Mouse (Mus musculus): Measurements from ENCODE around the gene Ttc24. TPM values are rescaled to one million over a fixed set of nuclear protein-coding genes. Genes with fewer than 3 reads are reported as not detected.

Gene Ttc24
- total RNA-seq, 1 experiment: not detected

- no peak for TF ChIP-seq HCFC1 (IDR thresholded peaks at IDR 0.05; ENCODE audit: borderline replicate concordance, insufficient read depth, low read length)
- no peak for TF ChIP-seq ZNF384 (IDR thresholded peaks at IDR 0.05; ENCODE audit: low read depth, low read length)
- TF ChIP-seq MAFK (IDR thresholded peaks at IDR 0.05; ENCODE audit: insufficient read depth, low read depth, low read length): no peak
- no peak for TF ChIP-seq ZC3H11A (IDR thresholded peaks at IDR 0.05; ENCODE audit: borderline replicate concordance, low read depth, low read length)
- no peak for TF ChIP-seq CHD2 (IDR thresholded peaks at IDR 0.05; ENCODE audit: low read depth, low read length)
- H3K9ac ChIP-seq (ENCODE audit: insufficient read depth, low read depth, low read length, poor library complexity, severe bottlenecking): no peak overlapping the region
Measured at GRCm38 (mm10) chr3:88097666-88098065, 19.6 kb upstream of the Ttc24 start.

GRCm38 (mm10) chr3:88094126-88094525 lies 16.0 kb upstream of the Ttc24 start:
- in situ Hi-C loops (cut with MboI; ENCODE audit: low sequenced_read_pairs in 2 of 2, unreplicated experiment in 2 of 2): no loop called here
- peaks cover 70% of the 10 kb centered on the region for H3K36me3 ChIP-seq (ENCODE audit: control insufficient read depth, insufficient read depth, low read length, poor library complexity, severe bottlenecking)

More at GRCm38 (mm10) chr3:88097666-88098065, 19.6 kb upstream of the Ttc24 start:
- Histone ChIP-seq H3K4me3 (ENCODE audit: insufficient read depth in 1 of 2, low read depth in 1 of 2, low read length in 2 of 2, poor library complexity in 1 of 2, severe bottlenecking in 1 of 2) (no peak overlapping the region), H3K4me1 (ENCODE audit: control insufficient read depth in 2 of 2, insufficient read depth in 2 of 2, low read length in 2 of 2, poor library complexity in 1 of 2) (no peaks in the 10 kb centered on the region), H3K27ac (ENCODE audit: insufficient read depth, low read depth, low read length, poor library complexity, severe bottlenecking) (no peak overlapping the region), H3K36me3 (ENCODE audit: control insufficient read depth, insufficient read depth, low read length, poor library complexity, severe bottlenecking) (peaks cover 66% of the 10 kb centered on the region), H3K9me3 (ENCODE audit: control insufficient read depth, insufficient read depth, low read depth, low read length) (no peaks in the 10 kb centered on the region)
- in situ Hi-C loops (cut with MboI; ENCODE audit: low sequenced_read_pairs in 2 of 2, unreplicated experiment in 2 of 2): no loop called here
- DNase-seq (ENCODE audit: low read depth, low spot score): no peak

GRCm38 (mm10) chr3:88090616-88091015 lies 12.5 kb upstream of the Ttc24 start:
- peaks cover 66% of the 10 kb centered on the region for H3K36me3 ChIP-seq (ENCODE audit: control insufficient read depth, insufficient read depth, low read length, poor library complexity, severe bottlenecking)
- in situ Hi-C loops (cut with MboI; ENCODE audit: low sequenced_read_pairs in 2 of 2, unreplicated experiment in 2 of 2): no loop called here
- H3K9ac ChIP-seq (ENCODE audit: insufficient read depth, low read depth, low read length, poor library complexity, severe bottlenecking): no peak overlapping the region
- no peaks in the 10 kb centered on the region for H3K4me1 ChIP-seq (ENCODE audit: control insufficient read depth in 2 of 2, insufficient read depth in 2 of 2, low read length in 2 of 2, poor library complexity in 1 of 2)
- TF ChIP-seq CHD2 (IDR thresholded peaks at IDR 0.05; ENCODE audit: low read depth, low read length) (no peak), ZNF384 (IDR thresholded peaks at IDR 0.05; ENCODE audit: low read depth, low read length) (no peak), MAFK (IDR thresholded peaks at IDR 0.05; ENCODE audit: insufficient read depth, low read depth, low read length) (no peak), ZC3H11A (IDR thresholded peaks at IDR 0.05; ENCODE audit: borderline replicate concordance, low read depth, low read length) (no peak), HCFC1 (IDR thresholded peaks at IDR 0.05; ENCODE audit: borderline replicate concordance, insufficient read depth, low read length) (no peak)
- H3K4me3 ChIP-seq (ENCODE audit: insufficient read depth in 1 of 2, low read depth in 1 of 2, low read length in 2 of 2, poor library complexity in 1 of 2, severe bottlenecking in 1 of 2): no peak overlapping the region
- DNase-seq (ENCODE audit: low read depth, low spot score): no peak
- no peaks in the 10 kb centered on the region for H3K9me3 ChIP-seq (ENCODE audit: control insufficient read depth, insufficient read depth, low read depth, low read length)
- no peak overlapping the region for H3K27ac ChIP-seq (ENCODE audit: insufficient read depth, low read depth, low read length, poor library complexity, severe bottlenecking)

More at GRCm38 (mm10) chr3:88094126-88094525, 16.0 kb upstream of the Ttc24 start:
- no peaks in the 10 kb centered on the region for H3K4me1 ChIP-seq (ENCODE audit: control insufficient read depth in 2 of 2, insufficient read depth in 2 of 2, low read length in 2 of 2, poor library complexity in 1 of 2)
- H3K9me3 ChIP-seq (ENCODE audit: control insufficient read depth, insufficient read depth, low read depth, low read length): no peaks in the 10 kb centered on the region
- no peak for TF ChIP-seq ZC3H11A (IDR thresholded peaks at IDR 0.05; ENCODE audit: borderline replicate concordance, low read depth, low read length)
- TF ChIP-seq HCFC1 (IDR thresholded peaks at IDR 0.05; ENCODE audit: borderline replicate concordance, insufficient read depth, low read length): no peak
- no peak for TF ChIP-seq MAFK (IDR thresholded peaks at IDR 0.05; ENCODE audit: insufficient read depth, low read depth, low read length)
- no peak for TF ChIP-seq CHD2 (IDR thresholded peaks at IDR 0.05; ENCODE audit: low read depth, low read length)
- no peak for TF ChIP-seq ZNF384 (IDR thresholded peaks at IDR 0.05; ENCODE audit: low read depth, low read length)
- DNase-seq (ENCODE audit: low read depth, low spot score): no peak
- no peak overlapping the region for H3K4me3 ChIP-seq (ENCODE audit: insufficient read depth in 1 of 2, low read depth in 1 of 2, low read length in 2 of 2, poor library complexity in 1 of 2, severe bottlenecking in 1 of 2)
- no peak overlapping the region for H3K27ac ChIP-seq (ENCODE audit: insufficient read depth, low read depth, low read length, poor library complexity, severe bottlenecking)
- H3K9ac ChIP-seq (ENCODE audit: insufficient read depth, low read depth, low read length, poor library complexity, severe bottlenecking): no peak overlapping the region

- H3K36me3 ChIP-seq (ENCODE audit: control insufficient read depth, insufficient read depth, low read length, poor library complexity, severe bottlenecking): peaks cover 64% of the 10 kb centered on the region
- DNase-seq (ENCODE audit: low read depth, low spot score): no peak
- no peaks in the 10 kb centered on the region for H3K4me1 ChIP-seq (ENCODE audit: control insufficient read depth in 2 of 2, insufficient read depth in 2 of 2, low read length in 2 of 2, poor library complexity in 1 of 2)
- no peak overlapping the region for H3K4me3 ChIP-seq (ENCODE audit: insufficient read depth in 1 of 2, low read depth in 1 of 2, low read length in 2 of 2, poor library complexity in 1 of 2, severe bottlenecking in 1 of 2)
- in situ Hi-C loops (cut with MboI; ENCODE audit: low sequenced_read_pairs in 2 of 2, unreplicated experiment in 2 of 2): no loop called here
- H3K27ac ChIP-seq (ENCODE audit: insufficient read depth, low read depth, low read length, poor library complexity, severe bottlenecking): no peak overlapping the region
- TF ChIP-seq CHD2 (IDR thresholded peaks at IDR 0.05; ENCODE audit: low read depth, low read length) (no peak), ZNF384 (IDR thresholded peaks at IDR 0.05; ENCODE audit: low read depth, low read length) (no peak), MAFK (IDR thresholded peaks at IDR 0.05; ENCODE audit: insufficient read depth, low read depth, low read length) (no peak), ZC3H11A (IDR thresholded peaks at IDR 0.05; ENCODE audit: borderline replicate concordance, low read depth, low read length) (no peak), HCFC1 (IDR thresholded peaks at IDR 0.05; ENCODE audit: borderline replicate concordance, insufficient read depth, low read length) (no peak)
- no peaks in the 10 kb centered on the region for H3K9me3 ChIP-seq (ENCODE audit: control insufficient read depth, insufficient read depth, low read depth, low read length)
- no peak overlapping the region for H3K9ac ChIP-seq (ENCODE audit: insufficient read depth, low read depth, low read length, poor library complexity, severe bottlenecking)
Measured at GRCm38 (mm10) chr3:88090106-88090505, 12.0 kb upstream of the Ttc24 start.

- Histone ChIP-seq H3K4me3 (ENCODE audit: insufficient read depth in 1 of 2, low read depth in 1 of 2, low read length in 2 of 2, poor library complexity in 1 of 2, severe bottlenecking in 1 of 2) (no peak overlapping the region), H3K4me1 (ENCODE audit: control insufficient read depth in 2 of 2, insufficient read depth in 2 of 2, low read length in 2 of 2, poor library complexity in 1 of 2) (peaks cover 0 to 3% of the 10 kb centered on the region in 2 experiments; a peak in 1 of 4 replicates), H3K36me3 (ENCODE audit: control insufficient read depth, insufficient read depth, low read length, poor library complexity, severe bottlenecking) (peaks cover 53% of the 10 kb centered on the region), H3K9me3 (ENCODE audit: control insufficient read depth, insufficient read depth, low read depth, low read length) (no peaks in the 10 kb centered on the region), H3K27ac (ENCODE audit: insufficient read depth, low read depth, low read length, poor library complexity, severe bottlenecking) (no peak overlapping the region), H3K9ac (ENCODE audit: insufficient read depth, low read depth, low read length, poor library complexity, severe bottlenecking) (no peak overlapping the region)
- DNase-seq (ENCODE audit: low read depth, low spot score): no peak
- peak; percentile 46; the same call in 1 of the 2 replicates for TF ChIP-seq ZC3H11A (IDR thresholded peaks at IDR 0.05; ENCODE audit: borderline replicate concordance, low read depth, low read length)
- no peak for TF ChIP-seq HCFC1 (IDR thresholded peaks at IDR 0.05; ENCODE audit: borderline replicate concordance, insufficient read depth, low read length)
- no peak for TF ChIP-seq CHD2 (IDR thresholded peaks at IDR 0.05; ENCODE audit: low read depth, low read length)
- no peak for TF ChIP-seq ZNF384 (IDR thresholded peaks at IDR 0.05; ENCODE audit: low read depth, low read length)
- TF ChIP-seq MAFK (IDR thresholded peaks at IDR 0.05; ENCODE audit: insufficient read depth, low read depth, low read length): no peak
- in situ Hi-C loops (cut with MboI; ENCODE audit: low sequenced_read_pairs in 2 of 2, unreplicated experiment in 2 of 2): no loop called here
Measured at GRCm38 (mm10) chr3:88087688-88088087, 9.6 kb upstream of the Ttc24 start.
